Mouse (Mus musculus) left cerebral cortex, adult 8-10 months (tissue): ENCODE measurements around the gene Tceal7. TPM values are rescaled to one million over a fixed set of nuclear protein-coding genes. Genes with fewer than 3 reads are reported as not detected.
"Not testable (repeated sequence)": the region's sequence is repeated elsewhere in the genome, so short reads cannot be mapped to it uniquely, and the experiment has no call there.

Source experiments
- DNase-seq, 2 experiments: peaks; one replicate each; pipeline ENCODE4 v3.0.0; 2022; ENCODE audit warnings: low spot score in 2 of 2
- total RNA-seq, 4 experiments: library from RNA; stranded (reverse); gene quantifications; 2 replicates each; pipeline ENCODE4 v1.2.4; 2022

The Tceal7 gene
- 1 to 10 TPM; 1.6 to 2.9 (median 2.2) TPM for total RNA-seq

DNA sequence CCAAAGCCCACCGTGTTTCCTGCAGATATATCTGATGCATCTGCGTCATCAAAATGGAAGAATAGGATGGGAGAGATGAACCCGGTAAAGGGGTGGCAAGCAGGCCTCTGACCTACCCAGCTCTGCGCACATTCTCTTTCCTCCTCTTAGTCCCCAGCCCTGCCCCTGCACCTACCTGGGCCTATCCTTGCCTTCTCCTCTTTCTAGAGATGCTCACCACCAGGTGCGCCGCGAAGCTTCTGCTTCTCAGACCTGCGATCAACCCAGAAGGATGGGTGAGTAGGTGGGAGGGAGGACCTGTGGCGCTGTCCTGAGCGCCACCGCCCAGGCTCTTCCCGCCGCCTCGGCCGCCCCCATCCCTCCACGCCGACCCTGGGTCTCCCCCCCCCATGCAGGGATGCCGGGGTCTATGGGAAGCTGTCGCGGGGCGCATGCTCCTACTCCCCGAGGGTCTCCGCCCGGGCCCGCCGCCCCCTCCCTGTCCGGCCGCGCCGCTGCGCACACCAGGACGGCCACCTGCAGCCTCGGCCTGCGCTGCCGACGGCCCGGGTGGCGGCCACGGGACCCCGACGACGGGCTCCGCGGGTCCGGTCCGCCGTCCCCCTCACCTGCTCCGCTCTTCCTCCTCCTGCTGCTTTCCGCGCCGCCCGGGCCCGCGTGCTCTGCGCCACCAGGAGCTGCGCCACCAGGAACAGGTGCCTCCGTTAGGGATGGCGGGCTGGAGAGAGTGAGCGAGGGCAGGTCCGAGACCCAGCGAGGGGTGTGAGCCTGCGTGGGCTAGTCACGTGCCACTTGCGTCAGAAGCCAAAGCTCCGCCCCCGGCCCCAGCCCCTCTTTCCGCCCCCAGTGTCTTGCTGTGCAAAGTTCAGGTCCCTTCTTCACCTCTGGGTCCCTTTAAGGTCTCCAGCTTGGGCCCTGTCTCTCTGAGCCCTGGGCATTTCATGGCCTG, at the start of gene Tceal7, which contains the start of gene Bex1:
Gene Tceal7, plus strand, starts transcription at position 51 of the 949 bp plus-strand sequence.
Gene Bex1, minus strand, starts transcription at position 785 of the 949 bp plus-strand sequence.
- DNase-seq: not testable (repeated sequence)

DNA sequence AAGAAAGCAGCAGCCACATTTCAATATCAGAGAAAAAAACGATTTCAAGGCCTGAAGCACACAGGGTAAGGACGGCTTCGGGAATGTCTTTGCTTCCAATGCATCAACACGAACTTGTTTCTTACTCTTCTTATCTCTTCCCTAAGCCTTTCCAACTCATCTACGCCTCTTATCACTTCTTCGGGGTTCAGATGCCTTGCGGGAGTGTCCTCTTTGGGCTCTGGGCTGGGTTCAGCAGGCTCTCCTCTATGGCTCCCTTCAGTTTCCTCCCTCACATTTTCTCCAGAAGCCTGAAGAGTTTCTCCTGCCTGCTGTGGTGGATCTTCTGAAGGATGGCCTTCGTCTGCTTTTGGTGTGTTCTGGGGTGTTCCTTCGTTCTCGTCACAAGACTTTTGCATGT, 44.0 kb upstream of the Tceal7 start:
- no peak for DNase-seq

DNA sequence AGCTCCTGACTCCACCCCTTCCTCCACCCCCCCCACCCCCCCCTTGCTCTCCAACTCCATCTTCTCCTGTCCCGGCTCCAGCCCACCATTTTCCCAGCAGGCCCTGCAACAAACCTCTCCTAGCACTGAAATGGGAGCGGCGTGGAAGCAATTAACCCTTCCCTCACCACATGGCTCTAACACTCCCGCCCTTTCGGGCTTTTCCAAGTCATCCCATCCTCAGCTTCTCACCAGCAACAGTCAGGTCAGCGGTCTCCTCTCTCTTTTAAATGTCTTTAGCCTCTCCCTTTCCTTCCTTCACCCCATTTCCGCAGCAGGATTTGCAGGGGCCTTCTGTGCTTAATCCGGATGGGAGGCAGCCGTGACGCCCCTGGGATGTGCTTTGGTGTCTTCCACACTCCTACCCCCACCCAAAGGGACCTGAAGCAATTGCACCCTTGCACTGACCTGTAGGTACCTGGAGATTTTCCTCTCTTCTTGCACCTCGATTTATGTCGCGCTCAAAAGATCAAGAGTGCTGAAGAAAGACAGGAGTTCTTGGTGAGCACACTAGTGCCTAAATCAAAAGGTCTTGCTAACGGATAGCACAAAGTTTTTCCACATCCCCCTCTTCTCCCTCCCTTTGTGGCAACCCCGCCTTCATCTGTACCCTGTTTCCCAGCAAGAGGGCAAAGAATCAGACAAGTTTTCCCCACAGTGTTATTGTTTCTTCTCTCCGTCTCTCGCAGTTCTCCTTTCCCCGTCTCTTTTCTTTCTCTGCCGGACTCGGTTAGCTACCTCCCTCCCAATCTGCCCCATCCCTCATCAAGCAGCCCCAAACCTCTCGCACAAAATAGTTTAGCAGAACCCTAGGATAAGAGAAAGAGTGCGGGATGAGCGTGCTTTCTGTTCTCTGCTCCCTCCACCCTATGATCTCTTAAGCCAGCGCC, 43.1 kb upstream of the Tceal7 start:
- peak; percentile 8 to 35 for DNase-seq

DNA sequence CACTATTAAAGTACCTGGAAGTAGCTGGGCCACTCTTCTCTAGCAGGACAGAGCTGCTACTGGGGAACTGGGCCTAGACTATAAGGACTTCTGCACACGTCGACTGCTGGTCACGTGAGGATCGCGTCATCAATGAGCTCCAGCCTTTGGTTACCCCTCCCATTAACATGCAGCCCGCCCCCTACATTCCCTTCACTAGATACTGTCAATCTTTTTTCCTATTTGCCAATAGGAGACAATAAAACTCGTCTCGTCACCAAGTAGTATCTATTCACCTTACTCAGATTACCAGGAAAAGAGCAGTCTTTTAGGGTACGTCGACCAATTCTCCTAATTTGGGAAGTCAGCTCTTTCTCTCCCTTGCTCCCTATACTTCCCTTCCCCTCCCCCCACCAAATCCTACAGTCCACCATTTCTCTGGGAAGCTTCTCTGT, 42.4 kb upstream of the Tceal7 start, which contains the start of gene Tceal8:
Gene Tceal8, minus strand, starts transcription at position 225 of the 434 bp plus-strand sequence.
- DNase-seq: peak; percentile 37 to 77

DNA sequence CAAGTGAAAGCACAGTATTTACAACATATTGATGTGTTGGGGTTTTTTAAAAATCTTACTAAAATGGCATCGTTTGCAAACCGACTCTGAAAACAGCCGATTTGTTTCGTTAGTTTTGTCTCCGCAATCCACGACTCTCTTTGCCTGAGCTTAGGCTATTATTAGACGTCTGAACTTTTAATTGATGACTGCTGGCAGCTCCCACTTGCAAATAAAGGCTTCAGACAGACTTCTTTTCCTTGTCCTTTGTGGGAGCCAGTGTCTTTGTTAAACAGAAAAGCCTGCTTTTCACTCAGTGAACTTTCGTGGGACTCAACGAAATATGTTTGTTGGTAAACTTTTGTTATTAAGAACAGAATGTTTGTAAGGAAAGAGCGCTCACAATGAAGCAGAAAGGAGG, 41.8 kb upstream of the Tceal7 start:
- no peak for DNase-seq

DNA sequence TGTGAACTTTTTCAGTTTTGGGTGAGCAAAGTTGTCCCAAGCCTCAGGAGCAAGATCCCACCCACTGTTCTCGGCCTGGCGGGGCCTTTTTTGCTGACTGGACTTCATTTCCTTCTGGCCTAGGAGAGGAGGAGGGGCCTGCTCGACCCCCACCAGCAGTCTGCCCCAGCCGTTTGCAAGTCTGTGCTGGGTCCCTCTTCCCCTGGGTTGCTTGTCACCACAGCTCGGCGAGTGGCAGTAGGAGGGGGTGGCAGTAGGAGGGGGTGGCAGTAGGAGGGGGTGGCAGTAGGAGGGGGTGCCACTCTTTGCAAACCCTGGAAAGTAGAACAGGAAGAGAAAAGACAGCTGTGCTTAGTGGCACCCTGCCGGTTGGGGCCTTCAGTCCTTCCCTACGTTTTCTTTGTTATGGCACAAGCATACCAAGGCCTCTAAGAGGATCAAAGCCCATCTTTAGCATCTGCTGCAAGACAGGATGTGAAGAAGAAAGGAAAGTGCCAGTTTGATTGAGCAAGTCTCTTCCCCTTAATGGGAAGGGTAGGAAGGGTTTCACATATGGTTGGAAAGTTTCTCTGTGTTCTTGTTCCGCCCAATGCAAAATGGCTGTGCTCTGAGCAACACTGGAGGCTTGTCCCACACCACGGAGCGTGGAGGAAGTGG, 33.6 kb upstream of the Tceal7 start:
- DNase-seq: no peak

DNA sequence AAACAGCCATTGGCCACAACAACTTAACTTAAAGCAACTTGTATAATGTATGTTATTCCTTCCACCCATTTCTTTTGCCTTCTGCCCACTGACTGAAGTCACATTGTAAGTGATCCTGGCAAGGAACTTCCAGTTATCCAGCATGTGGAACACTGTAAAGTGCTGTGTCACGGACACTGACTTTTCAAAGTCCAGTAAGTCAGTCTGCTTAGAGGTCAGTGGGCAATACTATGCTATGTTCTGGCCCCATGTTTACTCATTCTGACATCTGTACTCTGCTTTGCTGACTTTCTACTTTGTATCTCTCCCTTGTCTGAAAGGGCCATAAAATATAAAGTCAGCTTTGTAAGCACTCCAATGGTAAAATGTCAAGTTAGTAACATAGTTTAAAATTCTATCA, 31.5 kb upstream of the Tceal7 start:
- no peak for DNase-seq

DNA sequence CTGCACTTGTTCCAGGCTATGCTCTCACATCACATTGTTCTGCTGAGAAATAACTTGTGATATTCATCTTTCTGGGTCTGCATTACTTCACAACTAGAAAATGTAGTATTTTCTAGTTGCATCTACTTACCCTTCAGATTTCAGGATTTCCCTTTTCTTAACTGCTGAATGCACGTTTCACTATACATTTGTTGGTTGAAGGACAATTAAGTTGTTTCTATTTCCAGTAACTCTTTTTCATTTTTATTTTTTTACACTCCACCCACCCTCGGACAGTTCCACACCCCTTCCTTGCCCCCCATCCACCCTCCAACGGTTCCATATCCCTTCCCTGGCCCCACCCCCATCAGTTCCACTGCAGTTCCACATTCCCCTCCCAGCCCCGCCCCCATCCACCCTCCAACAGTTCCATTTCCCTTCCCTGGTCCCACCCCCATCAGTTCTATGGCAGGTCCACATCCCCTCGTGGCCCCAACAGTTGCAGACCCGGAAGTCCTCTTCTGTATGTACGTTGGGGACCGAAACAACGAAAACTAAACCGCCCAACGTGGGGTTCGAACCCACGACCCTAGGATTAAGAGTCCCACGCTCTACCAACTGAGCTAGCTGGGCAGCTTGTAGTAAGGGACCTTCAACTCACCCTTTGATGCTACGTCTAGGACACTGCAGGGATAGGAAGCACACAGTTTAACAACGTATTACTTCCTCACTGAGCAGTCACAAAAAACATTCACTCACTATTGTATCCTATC, 19.2 kb upstream of the Tceal7 start:
- no peak for DNase-seq

DNA sequence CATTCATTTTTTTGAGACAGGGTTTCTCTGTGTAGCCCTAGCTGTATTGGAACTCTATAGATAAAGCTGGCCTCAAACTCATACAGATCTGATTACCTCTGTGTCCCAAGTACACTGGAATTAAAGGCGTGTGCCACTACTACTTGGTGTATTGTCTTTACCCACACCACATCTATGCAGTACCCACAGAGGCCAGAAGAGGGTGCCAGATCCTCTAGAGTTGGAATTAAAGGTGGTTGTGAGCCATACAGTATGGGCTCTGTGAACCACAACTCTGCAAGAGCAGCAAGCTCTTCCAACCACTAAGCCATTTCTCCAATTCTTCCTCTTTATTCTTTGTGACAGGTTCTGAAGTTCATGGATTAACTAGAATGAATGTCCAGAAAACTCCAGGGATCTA, 17.7 kb upstream of the Tceal7 start:
- DNase-seq: no peak

DNA sequence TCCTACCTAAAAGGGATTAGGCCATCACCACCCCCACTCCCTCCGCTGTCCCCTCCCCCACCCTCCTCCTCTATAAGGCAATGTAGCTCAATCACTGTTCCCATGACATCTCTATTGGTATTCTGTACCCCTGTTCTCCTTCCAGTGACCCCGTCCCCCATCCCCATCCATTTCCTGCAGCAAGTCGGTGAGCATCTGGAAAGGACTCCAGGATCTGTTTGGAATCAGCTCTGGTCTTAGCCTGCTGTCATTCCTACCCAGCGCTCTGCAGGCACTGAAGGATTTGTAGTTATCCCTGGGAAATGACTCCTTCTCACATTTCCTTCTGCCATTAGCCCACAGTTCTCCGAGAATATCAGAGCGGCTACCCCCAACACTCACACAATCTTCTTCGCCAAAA, 11.3 kb upstream of the Tceal7 start:
- no peak for DNase-seq

DNA sequence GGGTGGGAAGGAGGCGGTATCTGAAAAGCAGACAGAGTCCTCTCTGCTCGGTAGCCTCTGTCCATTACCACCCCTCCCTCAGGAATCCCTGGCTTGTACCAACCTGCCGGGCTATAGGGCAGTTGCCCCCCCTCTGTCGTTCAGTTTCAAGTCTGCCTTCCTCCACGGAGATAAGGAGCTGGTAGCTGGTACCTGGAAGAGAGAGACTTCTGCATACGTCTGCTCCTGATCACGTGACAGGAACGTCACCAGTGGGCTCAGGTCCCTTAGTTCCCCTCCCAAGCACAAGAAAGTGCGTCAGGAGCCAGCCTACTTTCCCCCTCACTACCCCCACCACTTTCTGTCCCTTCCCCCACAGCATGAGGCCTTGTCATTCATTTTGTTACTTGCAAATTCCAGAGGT, 10.9 kb upstream of the Tceal7 start, which contains the start of gene Tceal5:
Gene Tceal5, minus strand, starts transcription at position 213 of the 403 bp plus-strand sequence.
- peak; percentile 16 to 66 for DNase-seq

DNA sequence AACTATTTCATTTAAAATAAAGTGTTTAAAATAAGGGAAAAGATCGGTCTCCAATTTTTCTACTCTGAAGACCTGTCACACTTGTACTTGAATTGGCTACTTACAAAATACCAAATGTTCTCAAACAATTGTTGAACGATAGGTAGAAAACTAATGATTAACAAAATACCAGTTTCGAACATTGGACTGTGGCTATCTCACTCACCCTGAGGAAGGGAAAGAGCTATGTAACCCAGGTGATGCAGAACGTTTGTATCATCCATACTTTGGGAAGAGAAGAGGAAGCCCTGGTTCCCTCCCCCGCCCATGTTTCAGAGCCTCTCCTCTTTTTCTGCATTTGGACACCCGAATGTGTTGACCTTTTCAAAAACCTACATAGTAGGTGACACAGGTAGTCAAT, 10.2 kb upstream of the Tceal7 start:
- DNase-seq: no peak

DNA sequence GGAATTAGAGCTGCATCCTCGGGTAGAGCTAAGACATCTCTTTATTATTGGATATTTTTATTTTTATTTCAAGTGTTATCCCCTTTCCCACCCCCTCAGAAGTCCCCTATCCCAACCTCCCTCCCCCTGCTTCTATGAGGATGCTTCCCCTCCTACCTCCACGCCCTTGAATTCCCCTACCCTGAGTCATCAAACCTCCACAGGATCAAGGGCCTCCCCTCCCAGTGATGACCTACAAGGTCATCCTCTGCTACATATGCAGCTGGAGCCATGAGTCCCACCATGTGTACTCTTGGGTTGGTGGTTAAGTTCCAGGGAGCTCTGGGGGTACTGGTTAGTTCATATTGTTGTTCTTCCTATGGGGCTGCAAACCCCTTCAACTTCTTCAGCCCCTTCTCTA, 1.2 kb upstream of the Tceal7 start:
- no peak for DNase-seq

DNA sequence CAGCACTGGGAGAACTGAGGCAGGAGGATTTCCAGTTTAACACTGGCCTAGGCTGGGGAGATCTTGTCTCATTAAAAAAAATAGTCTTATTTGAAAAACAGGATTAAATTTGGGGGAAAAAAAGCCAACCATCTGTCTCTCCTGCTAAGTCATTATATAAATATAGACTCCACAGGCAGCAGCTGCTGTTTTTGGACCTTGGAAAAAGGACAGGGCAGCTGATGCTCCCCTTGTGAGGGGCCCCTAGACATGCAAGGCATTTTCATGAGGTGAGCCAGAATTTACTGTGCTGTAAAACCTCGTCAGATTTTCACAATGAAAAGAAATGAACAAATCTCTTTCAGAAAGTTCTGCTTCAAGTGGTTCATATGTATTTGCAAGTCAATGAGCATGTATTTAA, 1.7 kb downstream of the Tceal7 start:
- no peak for DNase-seq

DNA sequence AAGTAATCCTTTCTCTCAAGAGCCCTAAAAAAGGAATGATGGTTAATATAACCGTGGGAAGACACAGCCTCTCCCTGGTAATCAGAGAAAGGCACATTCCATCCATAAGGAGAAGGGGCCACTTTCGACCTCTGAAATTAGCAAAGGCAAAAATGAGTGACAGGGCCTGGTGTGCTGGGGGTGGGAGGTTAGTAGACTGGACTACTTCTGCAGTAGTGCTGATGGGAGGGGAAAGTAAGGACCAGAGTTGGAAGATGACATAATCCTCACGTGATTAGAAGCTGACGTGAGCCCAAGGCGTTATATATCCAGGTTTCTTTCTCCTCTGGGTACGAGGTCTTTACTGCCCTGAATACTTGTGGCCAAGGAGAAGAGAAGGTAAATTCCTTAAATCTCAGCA, 9.1 kb downstream of the Tceal7 start:
- DNase-seq: no peak

DNA sequence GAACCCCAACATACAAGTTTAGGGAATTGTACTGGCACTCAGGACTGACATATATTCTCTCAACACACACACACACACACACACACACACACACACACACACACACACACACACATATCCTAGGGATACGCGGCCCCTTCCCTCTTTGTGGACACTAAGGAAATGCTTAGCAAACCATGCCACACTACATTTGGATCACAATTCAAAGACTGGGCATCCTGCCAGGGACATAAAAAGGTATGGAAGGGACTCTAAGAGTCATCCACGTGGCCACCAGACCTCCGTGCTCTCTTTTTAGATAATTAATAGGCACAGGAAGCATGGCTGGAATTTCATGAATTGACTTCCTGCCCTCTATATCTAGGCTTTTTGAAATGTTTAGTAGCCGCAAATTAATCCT, 13.2 kb downstream of the Tceal7 start:
- no peak for DNase-seq

DNA sequence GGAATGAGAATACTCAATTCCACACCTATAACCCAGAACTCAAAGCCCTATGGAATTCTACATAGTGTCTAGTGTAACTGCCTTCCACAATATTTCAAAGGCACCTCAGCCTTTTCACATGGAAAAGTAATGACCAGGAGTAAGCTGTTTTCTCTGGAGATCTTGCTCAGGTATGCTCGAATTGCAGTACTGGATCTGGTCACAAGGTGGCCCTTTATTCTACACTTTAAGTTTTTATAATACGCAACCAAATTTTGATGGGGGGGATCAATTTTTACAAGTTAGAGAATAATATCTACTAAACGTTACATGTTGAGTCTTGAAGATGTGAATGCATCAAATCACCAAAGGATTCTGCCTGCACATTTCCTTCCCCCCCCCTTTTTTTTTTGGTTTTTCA, 23.5 kb downstream of the Tceal7 start:
- no peak for DNase-seq

DNA sequence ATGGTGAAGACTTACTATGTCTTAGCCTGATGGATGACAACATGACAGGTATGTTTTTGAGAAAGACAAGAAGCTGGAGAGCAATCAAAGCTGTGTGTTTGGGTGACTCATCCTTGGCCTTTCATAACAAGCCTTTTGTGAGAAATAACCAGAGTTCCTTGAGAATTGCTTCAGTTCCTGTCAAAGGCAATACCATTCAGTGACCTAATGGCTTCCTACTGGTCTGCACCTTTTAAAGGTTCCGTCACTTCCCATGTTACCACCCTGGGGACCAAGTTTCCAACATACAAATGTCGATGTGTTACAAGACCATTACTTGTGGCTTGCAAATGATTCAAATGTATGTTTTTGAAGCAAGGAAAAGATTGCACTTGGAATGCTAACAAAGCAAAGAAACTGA, 28.6 kb downstream of the Tceal7 start:
- DNase-seq: no peak

DNA sequence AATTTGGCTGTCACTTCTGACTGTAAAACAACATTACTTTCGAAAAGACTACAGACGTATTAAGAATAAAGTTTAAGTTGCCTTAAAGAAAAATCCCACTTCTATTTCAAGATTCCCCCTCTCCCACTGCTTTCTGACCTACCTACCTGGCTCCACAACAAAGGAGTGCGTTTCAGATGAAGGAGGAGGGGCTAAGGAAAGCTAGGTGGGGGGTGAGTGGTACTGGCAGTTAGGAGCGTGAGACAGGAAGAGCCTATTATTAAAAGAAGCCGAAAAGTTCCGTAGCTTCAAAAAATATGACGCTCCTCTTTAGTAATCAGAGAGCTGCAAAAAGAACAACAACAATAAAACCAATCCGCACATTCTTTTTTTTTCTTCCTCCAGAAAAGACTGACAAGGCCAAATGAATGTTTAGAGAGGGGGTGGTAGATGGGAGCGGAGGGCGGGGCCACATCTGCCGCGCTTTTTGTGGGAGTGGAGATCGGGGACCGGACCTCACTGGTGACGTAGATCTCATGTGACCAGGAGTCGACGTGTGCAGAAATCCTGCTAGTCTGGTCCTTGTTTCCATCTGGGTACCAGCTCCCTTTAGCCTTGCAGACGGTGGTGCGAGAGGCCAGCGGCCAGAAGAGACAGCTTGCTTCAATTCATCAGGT, 30.1 kb downstream of the Tceal7 start, which contains the start of gene Tceal9:
Gene Tceal9, plus strand, starts transcription at position 506 of the 656 bp plus-strand sequence.
- peak; percentile 45 to 51 for DNase-seq
